Mouse (Mus musculus) cortical plate, adult 2 months (tissue): Measurements from ENCODE around the gene Slc17a7. TPM values are rescaled to one million over a fixed set of nuclear protein-coding genes. Genes with fewer than 3 reads are reported as not detected.
"Not testable (repeated sequence)": the region's sequence is repeated elsewhere in the genome, so short reads cannot be mapped to it uniquely, and the experiment has no call there.

Source experiments
- H3K27ac ChIP-seq: fragments of 200-500 bp; 2 replicates; pipeline ENCODE4 v1.5.1; 2012; ENCODE audit warnings: low read length, control low read depth, inconsistent platforms; ENCODE audit not compliant: insufficient read depth
- H3K4me1 ChIP-seq: fragments of 200-500 bp; 2 replicates; pipeline ENCODE4 v1.6.1; 2011; ENCODE audit warnings: low read length; ENCODE audit not compliant: control insufficient read depth, insufficient read depth
- H3K4me3 ChIP-seq: fragments of 200-500 bp; 2 replicates; pipeline ENCODE4 v1.5.1; 2011; ENCODE audit warnings: mild to moderate bottlenecking, low read length, control low read depth; ENCODE audit not compliant: insufficient read depth
- CTCF ChIP-seq: fragments of 200-500 bp; IDR thresholded peaks from 2 replicates; pipeline ENCODE4 v1.5.1; 2011; ENCODE audit warnings: mild to moderate bottlenecking, control low read depth, low read length; ENCODE audit not compliant: insufficient read depth; ENCODE audit errors: extremely low read depth
- POLR2A ChIP-seq: fragments of 200-500 bp; IDR thresholded peaks from 2 replicates; pipeline ENCODE4 v1.6.1; 2011; ENCODE audit warnings: mild to moderate bottlenecking, low read length, control low read depth; ENCODE audit not compliant: insufficient read depth; ENCODE audit errors: extremely low read depth
- polyA plus RNA-seq: library from polyadenylated mRNA; depleted of rRNA; stranded (reverse); fragments of >200 nt; gene quantifications from 2 replicates; pipeline ENCODE4 v1.2.3, GENCODE M21; 2012

The Slc17a7 gene
- polyA plus RNA-seq, 1 experiment, result 1,033 TPM

- TF ChIP-seq POLR2A (no peak), CTCF (no peak)
- H3K27ac ChIP-seq, result no peak overlapping the region
- H3K4me1 ChIP-seq, result peaks cover 2% of the 10 kb centered on the region; the same call in 1 of the 2 replicates
- H3K4me3 ChIP-seq, result no peak overlapping the region
Measured at GRCm38 (mm10) chr7:45150321-45150720, 13.4 kb upstream of the Slc17a7 start.

GRCm38 (mm10) chr7:45151303-45151702 is 12.4 kb upstream of the Slc17a7 start:
- no peak overlapping the region for H3K27ac ChIP-seq
- H3K4me3 ChIP-seq, result no peak overlapping the region
- peaks cover 2% of the 10 kb centered on the region; the same call in 1 of the 2 replicates for H3K4me1 ChIP-seq
- TF ChIP-seq CTCF (no peak), POLR2A (no peak)

GRCm38 (mm10) chr7:45153052-45153451 is 10.7 kb upstream of the Slc17a7 start:
- H3K27ac ChIP-seq, H3K4me3 ChIP-seq, H3K4me1 ChIP-seq: not testable (repeated sequence)

DNA sequence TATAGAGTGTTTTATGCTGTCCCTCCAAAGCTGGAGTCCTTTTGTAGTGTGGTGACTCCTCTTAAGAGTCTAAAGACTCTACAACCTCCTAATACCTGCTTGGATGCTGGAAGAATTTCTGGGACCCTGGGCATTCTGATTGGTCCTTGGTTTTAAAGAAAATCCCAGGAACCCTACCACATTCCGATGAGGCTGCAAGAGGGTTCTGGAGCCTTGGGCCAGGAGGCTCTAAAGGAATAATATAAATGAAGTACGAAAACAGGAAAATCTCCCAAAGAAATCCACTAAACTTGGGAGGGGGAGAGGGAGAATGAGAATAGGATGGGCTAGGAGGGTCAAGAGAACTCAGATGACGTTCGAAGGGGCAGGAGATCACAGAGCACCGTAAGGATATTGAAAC is 10.2 kb upstream of the Slc17a7 start:
- no peak for TF ChIP-seq CTCF
- no peak for TF ChIP-seq POLR2A
- peaks cover 2% of the 10 kb centered on the region; the same call in 1 of the 2 replicates for H3K4me1 ChIP-seq
- peak overlapping the region; percentile 88 for H3K4me3 ChIP-seq
- peak overlapping the region; percentile 85 for H3K27ac ChIP-seq

- Histone ChIP-seq H3K4me1 (peaks cover 2% of the 10 kb centered on the region; the same call in 1 of the 2 replicates), H3K4me3 (peak within 1 kb of the TSS; percentile 88), H3K27ac (peak within 1 kb of the TSS; percentile 96)
- TF ChIP-seq CTCF (0 out of 2 replicates have a peak, but pooled peaks have one; percentile 0), POLR2A (peak; percentile 89)
Measured at GRCm38 (mm10) chr7:45154096-45154992, 9.4 kb upstream of the Slc17a7 start, which contains the start of the genes Pih1d1 and Aldh16a1. Gene Pih1d1, plus strand, starts transcription at chr7:45154303. Gene Aldh16a1, minus strand, starts transcription at chr7:45154584.

GRCm38 (mm10) chr7:45154993-45155514 is 8.7 kb upstream of the Slc17a7 start:
- Histone ChIP-seq H3K27ac (no peak overlapping the region), H3K4me1 (peaks cover 2% of the 10 kb centered on the region; the same call in 1 of the 2 replicates), H3K4me3 (peak overlapping the region; percentile 88)
- TF ChIP-seq CTCF (peak; percentile 26; the same call in 1 of the 2 replicates), POLR2A (no peak)

DNA sequence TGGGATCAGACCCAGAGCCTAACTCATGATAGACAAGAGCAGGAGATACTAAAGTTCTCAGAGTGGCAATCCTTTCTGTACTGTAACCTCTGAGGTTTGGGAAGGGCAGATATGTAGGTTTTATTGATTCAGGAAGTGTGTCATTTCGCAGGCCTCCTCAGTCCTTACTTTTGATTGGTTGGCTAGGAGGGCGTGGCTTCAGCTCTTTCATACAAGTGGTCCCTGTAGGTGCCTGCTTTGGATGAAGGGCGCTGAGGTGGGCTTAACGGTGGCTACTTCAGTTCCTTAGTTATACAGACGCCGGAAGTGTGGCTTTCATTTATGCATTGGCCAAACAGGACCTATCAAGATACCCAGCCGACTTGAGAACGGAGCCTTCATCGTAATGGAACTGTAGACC is 8.2 kb upstream of the Slc17a7 start:
- TF ChIP-seq POLR2A (no peak), CTCF (no peak)
- H3K27ac ChIP-seq, result no peak overlapping the region
- no peak overlapping the region for H3K4me3 ChIP-seq
- peaks cover 2% of the 10 kb centered on the region; the same call in 1 of the 2 replicates for H3K4me1 ChIP-seq

DNA sequence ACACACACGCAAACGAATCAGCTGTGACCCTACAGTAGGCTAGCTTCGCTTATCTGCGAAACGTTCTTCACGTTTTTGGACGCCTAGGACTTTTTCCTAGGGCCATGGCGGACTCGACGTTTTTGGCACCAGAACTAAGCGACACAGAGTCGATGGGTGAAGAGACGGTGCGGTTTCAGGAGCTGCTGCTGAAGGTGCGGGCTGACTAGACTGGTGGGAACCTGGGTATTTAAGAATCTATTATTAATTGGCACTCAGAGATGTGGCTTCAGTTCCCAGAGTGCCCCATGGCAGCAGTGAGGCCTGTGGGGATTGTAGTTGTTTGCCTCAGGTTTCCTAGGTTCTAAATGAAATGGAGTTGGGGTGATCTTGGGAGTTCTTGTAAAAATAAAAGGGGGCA is 7.5 kb upstream of the Slc17a7 start:
- no peak overlapping the region for H3K27ac ChIP-seq
- no peaks in the 10 kb centered on the region for H3K4me1 ChIP-seq
- TF ChIP-seq POLR2A (no peak), CTCF (no peak)
- no peak overlapping the region for H3K4me3 ChIP-seq

- no peak overlapping the region for H3K4me3 ChIP-seq
- peaks cover 2% of the 10 kb centered on the region; the same call in 1 of the 2 replicates for H3K4me1 ChIP-seq
- H3K27ac ChIP-seq, result no peak overlapping the region
- TF ChIP-seq CTCF (no peak), POLR2A (no peak)
Measured at GRCm38 (mm10) chr7:45157459-45157858, 6.3 kb upstream of the Slc17a7 start.
